Mouse (Mus musculus) neutrophil, adult 5-6 weeks (primary cell): ENCODE measurements around the gene Stim1. TPM values are rescaled to one million over a fixed set of nuclear protein-coding genes. Genes with fewer than 3 reads are reported as not detected.

Experiments used
- ATAC-seq: fragments of 151-379, 151-347 bp; 2 replicates; pipeline ENCODE4 v1.8.0; 2017; ENCODE audit warnings: mild to moderate bottlenecking, moderate TSS enrichment; ENCODE audit not compliant: insufficient number of reproducible peaks, poor library complexity, low FRiP score, severe bottlenecking; ENCODE audit errors: extremely low read depth
- total RNA-seq: library from RNA; stranded (forward); fragments of 200-1000 nt; gene quantifications from 2 replicates; pipeline ENCODE4 v1.2.3, GENCODE M21; 2017

Gene Stim1
- total RNA-seq, 1 experiment from 2014 or later = 63.7 TPM

GRCm38 (mm10) chr7:102281403-102281802 lies 13.8 kb downstream of the Stim1 start:
- ATAC-seq = no peak

- no peak for ATAC-seq
These were observed 14.7 kb downstream of the Stim1 start for GRCm38 (mm10) chr7:102282261-102282660.

- no peak for ATAC-seq
These were observed 21.9 kb downstream of the Stim1 start for GRCm38 (mm10) chr7:102289466-102289865.

GRCm38 (mm10) chr7:102292228-102292627 lies 24.6 kb downstream of the Stim1 start:
- no peak for ATAC-seq

GRCm38 (mm10) chr7:102293234-102293633 lies 25.6 kb downstream of the Stim1 start:
- ATAC-seq = no peak

GRCm38 (mm10) chr7:102300761-102301160 lies 33.2 kb downstream of the Stim1 start:
- ATAC-seq = no peak

GRCm38 (mm10) chr7:102302471-102302870 lies 34.9 kb downstream of the Stim1 start:
- no peak for ATAC-seq

- ATAC-seq = no peak
These were observed 38.0 kb downstream of the Stim1 start for GRCm38 (mm10) chr7:102305596-102305995.

- ATAC-seq = no peak
These were observed 42.7 kb downstream of the Stim1 start for GRCm38 (mm10) chr7:102310266-102310665.

- ATAC-seq = no peak
These were observed 43.2 kb downstream of the Stim1 start for GRCm38 (mm10) chr7:102310821-102311220.

- 0 out of 2 replicates have a peak, but pooled peaks have one; percentile 23 for ATAC-seq
These were observed 45.4 kb downstream of the Stim1 start for GRCm38 (mm10) chr7:102312840-102313534.

GRCm38 (mm10) chr7:102313535-102313863 lies 45.9 kb downstream of the Stim1 start:
- no peak for ATAC-seq

- no peak for ATAC-seq
These were observed 46.5 kb downstream of the Stim1 start for GRCm38 (mm10) chr7:102314107-102314506.

GRCm38 (mm10) chr7:102314908-102315307 lies 47.3 kb downstream of the Stim1 start:
- no peak for ATAC-seq

GRCm38 (mm10) chr7:102315435-102315834 lies 47.8 kb downstream of the Stim1 start:
- no peak for ATAC-seq

GRCm38 (mm10) chr7:102317583-102318168 lies 50.1 kb downstream of the Stim1 start:
- ATAC-seq = peak; percentile 51; the same call in 1 of the 2 replicates

- peak; percentile 13; the same call in 1 of the 2 replicates for ATAC-seq
These were observed 54.5 kb downstream of the Stim1 start for GRCm38 (mm10) chr7:102322137-102322536.

- no peak for ATAC-seq
These were observed 58.7 kb downstream of the Stim1 start for GRCm38 (mm10) chr7:102326323-102326722.

- no peak for ATAC-seq
These were observed 62.7 kb downstream of the Stim1 start for GRCm38 (mm10) chr7:102330270-102330669.

GRCm38 (mm10) chr7:102331476-102331875 lies 63.9 kb downstream of the Stim1 start:
- ATAC-seq = no peak

GRCm38 (mm10) chr7:102333741-102334140 lies 66.1 kb downstream of the Stim1 start:
- no peak for ATAC-seq
